Mouse (Mus musculus): Measurements from ENCODE around the gene Dnal4.
A peak's percentile ranks its signal among the peaks of the same experiment; 100 is the strongest.

Dnal4 gene

DNA sequence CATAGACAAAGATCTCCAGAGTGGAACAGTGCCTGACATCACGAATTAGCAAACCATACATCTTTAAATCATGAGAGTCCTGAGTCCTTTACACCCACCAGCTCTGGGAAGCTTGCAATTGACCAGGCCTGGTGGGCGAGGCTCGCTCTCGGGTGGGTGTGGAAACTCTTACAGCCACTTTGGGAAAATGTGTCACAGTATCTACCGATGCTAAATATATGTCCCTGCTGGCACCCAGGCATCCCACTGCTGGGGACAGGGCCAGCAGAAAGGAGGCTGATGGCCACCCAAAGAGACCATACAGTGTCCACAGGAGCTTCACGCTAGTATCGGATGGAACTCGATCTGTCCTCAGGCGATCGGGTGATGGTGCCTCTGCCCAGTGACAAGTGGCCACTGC, 20.9 kb upstream of the Dnal4 start:
- DNase-seq, result peak; percentile 84

GRCm38 (mm10) chr15:79797680-79798079, 20.0 kb upstream of the Dnal4 start:
- DNase-seq, result no peak

DNA sequence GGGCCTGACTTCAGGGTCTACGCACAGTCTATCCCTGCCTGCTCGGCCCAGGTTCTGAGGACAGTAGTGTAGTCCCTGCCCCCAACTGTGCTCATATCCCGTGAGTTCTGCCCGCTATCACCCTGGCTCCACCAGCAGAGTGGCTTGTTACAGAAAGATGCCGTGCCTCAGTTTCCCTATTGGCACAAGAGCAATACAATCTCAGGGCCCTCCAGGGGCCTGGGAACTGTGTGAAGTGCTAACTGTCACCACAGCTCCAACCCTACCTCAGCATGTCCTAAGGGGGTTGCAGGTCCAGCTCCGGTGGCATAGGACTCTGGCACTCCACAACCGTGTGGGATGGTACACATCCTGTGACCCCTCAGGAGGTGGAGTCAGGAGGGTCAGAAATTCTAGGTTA, 19.4 kb upstream of the Dnal4 start:
- DNase-seq, result no peak

GRCm38 (mm10) chr15:79796256-79796655, 18.6 kb upstream of the Dnal4 start:
- DNase-seq, result peak; percentile 77

DNA sequence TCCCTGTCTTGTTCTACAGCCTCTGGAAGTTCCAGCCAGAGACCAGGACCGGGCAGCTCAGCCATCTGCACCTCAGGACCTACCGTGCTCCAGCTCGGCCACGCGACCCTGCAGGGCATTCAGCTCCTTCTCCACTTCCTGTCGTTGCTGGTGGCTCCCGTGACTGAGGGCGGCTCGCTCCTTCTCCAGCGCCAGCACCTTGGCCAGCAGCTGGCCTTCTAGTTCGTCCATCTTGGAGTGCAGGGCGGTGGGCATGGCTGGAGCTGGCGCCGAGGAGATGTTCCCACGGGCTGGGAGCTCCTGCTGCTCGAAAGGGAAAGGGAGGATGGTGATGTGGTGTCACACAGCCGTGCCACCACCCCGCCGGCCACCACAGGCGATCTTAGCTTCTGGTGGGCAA, 16.5 kb upstream of the Dnal4 start:
- no peak for DNase-seq

DNA sequence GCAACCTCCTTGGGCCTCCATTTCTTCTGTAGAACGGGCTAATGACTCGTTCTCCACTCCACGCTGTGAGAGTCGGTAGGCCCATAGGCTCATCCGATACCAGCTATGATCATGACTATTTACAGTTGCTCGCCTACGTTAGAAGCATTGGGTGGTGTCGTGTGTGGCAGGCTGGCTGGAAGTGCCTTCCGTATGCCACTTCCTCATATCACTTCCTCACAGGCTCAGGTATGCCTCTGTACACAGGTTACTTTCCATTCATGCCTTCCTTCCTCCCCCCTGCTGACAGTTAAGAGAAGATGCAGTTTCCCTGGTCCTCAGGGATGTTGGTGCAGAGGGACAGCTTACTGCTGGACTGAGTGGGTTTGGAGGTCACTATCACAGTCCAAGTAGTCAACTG, 15.4 kb upstream of the Dnal4 start:
- DNase-seq, result no peak

DNA sequence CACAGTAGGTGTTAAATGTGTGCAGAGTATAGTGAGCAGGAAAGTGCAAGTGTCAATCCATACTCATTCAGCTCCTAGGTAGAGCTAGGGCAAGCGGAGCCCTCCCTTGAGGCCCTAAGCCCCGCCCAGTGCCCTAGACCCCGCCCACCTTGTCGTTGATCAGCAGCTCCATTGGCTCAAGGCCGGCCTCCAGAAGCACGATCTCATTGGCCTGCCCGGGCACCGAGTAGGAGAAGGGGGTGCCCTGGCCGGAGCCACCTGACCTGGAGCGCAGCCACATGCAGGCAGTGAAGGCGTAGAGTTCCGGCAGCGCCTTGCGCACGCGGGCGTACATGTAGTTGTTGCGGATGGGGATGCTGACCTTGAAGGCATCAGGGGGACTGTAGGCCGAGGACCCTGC, 14.8 kb upstream of the Dnal4 start:
- no peak for DNase-seq

GRCm38 (mm10) chr15:79791502-79791901, 13.9 kb upstream of the Dnal4 start:
- DNase-seq, result no peak

GRCm38 (mm10) chr15:79790905-79791304, 13.3 kb upstream of the Dnal4 start:
- DNase-seq, result no peak

- no peak for DNase-seq
Observed at GRCm38 (mm10) chr15:79790111-79790510, 12.5 kb upstream of the Dnal4 start.

GRCm38 (mm10) chr15:79787815-79788214, 10.2 kb upstream of the Dnal4 start:
- no peak for DNase-seq

- DNase-seq, result no peak
Observed at GRCm38 (mm10) chr15:79785056-79785455, 7.4 kb upstream of the Dnal4 start.

DNA sequence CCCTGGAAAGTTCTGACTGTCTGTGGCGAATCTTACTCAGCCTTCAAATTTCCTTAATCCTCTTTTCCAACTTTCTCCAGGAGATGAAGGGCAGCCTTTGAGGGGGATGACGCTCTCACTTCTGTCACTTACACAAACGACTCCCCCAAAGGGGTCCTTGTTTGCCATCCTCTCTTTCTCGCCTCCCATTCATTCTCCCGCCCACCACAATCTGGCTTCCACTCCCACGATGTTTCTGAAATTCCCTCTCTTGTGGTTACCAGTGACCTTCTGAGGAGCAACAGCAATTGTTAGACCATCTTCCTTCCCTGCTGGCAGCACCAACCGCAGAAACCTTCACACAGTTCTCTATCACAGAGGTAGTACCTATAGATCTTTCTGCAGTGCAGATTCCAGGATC, 2.0 kb downstream of the Dnal4 start:
- DNase-seq, result peak; percentile 64

DNA sequence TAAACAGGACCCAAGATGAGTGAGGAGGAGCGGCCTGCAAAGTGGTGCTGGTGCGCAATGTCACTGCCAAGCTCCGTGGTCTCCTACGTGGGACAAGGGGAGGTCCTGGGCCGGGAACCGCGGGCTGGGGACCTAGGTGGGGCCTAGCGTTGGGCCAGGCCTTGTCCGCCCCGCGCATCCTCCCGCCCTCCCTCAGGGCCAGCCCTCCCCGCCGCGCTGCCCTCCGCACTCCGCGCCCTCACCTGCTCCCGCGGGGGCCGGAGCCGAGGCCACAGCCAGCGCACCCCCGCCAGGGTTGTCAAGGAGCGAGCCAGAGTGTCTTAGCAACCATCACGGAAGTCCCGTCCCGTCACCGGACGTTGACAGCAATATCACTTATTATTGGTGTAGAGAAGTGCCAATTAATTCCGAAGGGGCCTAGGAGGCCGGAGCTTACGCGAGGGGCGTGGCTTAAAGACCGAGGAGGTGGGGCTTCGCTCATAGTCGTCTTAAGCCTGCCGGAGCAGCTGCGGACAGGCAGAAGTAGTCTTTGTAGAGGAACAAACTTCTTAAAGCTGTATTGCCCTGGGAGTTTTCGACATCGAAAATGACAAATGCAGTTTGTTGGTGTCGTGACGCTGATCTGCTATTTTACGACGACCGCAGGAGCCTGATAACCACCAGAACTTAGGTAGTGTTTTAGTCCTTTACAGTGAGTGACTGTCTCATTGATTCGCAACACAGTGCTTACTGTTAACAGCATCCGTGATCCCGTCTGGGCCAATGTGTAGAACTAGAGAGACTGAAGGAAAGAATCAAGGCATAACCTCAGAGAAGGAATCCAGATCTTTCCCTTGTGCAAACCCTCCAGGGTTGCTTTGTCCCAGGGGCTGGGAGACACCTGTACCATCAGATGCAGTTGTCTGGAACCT, 3.3 kb downstream of the Dnal4 start:
- peak; percentile 97 for DNase-seq

GRCm38 (mm10) chr15:79770629-79771240, 6.9 kb downstream of the Dnal4 start:
- peak; percentile 84 for DNase-seq

DNA sequence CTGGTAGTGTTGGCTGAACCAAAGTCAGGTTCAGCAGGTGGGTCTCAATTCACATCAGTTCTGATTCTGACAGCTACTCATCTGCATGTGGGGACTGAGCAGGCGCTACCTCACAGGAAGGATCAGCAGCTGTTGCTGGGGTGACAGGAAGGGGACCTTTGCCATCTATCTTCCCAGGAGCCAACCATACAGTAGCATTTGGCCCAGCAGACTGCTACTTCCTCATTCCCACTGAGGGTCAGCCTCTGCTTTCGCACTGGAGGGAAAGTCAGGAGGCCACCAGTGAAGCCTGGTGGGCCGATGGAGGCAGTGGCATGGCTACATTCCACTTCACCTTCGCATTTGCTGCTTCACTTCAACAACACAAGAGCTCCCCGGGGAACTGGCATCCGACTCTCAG, 9.3 kb downstream of the Dnal4 start:
- no peak for DNase-seq

DNA sequence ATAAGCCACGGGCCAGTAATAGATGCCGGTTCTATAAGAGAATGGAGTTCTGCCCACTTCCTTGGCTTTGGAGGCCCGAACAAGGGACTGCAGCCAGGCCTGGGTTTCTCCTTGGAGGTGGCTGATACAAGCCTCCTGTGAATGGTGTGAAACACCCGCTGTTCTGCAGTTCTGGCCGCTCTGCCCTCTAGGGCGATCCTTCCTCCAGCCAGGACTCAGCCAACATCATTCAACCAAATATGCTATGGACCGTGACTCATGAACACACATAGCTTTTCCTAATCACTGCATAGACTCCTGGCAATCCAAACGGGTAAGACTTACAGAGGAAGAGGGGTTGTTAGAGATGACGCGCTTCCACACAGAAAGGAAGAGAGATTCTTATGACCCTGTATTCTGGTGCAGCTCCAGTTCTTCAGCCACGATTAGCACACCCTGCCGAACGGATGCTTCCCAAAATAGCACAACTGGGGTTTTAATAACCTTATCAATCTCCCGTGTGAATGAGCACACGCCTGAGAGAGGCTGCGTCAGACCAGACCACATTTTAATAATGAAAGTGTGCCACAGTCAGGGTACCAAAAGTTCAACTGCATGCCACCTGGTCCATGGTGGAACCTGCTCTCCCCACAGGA, 10.2 kb downstream of the Dnal4 start:
- no peak for DNase-seq

- DNase-seq, result peak; percentile 73
Observed at GRCm38 (mm10) chr15:79766586-79767071, 11.0 kb downstream of the Dnal4 start.

- no peak for DNase-seq
Observed at GRCm38 (mm10) chr15:79766168-79766567, 11.5 kb downstream of the Dnal4 start.

GRCm38 (mm10) chr15:79765361-79765760, 12.3 kb downstream of the Dnal4 start:
- no peak for DNase-seq

DNA sequence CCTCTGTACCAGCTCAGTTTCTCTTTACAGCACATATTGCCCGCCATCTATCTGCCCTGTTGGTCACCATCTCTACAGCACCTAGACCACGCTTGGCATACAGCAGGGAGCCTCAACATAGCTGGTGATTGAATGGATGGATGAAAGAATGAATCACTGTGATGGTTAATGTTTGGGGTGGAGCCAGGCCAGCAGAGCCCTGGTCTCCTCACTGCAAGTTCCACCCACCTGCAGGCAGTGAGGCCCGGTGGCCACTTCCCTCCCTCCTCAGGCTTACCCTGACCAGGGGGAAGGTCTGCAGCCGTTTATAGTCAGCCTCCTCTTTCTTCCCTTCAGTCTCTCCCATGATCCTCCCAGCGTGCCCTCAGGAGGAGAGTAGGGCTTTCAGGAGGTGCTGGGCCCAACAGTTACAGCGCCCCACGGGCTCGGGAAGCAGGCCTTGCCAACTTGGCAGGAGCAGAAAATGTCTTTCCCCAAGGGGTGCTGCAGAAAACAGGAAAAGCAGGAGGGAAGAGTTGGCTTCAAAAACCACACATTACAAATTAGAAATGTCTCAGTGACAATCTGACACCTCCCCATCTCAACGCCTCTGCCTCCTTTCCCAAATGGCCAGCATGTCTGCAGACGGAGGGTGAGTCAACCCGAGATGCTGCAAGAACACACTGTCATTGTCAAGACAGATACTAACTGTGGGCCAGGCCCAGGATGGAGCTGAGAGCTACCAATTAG, 12.9 kb downstream of the Dnal4 start:
- DNase-seq, result peak; percentile 91

DNA sequence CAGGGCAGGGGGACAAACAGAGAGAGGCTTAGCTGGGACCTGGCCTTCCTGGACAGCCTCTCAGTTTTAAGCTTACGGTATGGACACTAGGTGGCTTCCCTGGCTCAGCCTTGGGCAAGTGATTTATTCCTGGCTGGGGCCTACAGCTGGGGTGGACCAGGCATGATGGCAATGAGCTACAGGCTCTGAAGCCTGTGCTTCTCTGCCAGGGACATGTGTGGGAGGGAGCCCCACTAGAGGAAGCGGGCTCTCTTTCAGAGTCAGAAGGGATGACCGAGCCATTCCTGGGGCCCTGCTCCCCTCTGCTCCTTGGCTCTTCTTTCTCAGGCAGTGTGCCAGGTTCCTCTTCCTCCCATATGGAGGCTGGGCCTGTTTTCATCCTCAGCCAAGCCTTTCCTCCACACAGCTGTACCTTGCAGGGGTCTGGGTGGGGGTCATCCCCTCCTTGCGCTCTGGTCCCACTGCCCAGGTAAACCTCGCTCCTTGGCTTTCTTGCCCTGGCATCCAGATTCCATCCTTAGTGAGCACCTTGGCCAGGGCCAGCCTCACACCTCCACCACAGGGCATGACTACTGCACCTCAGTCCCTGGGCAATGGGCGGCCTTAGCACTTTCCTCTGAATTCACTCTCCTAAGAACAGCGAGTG, 13.9 kb downstream of the Dnal4 start:
- peak; percentile 74 for DNase-seq

DNA sequence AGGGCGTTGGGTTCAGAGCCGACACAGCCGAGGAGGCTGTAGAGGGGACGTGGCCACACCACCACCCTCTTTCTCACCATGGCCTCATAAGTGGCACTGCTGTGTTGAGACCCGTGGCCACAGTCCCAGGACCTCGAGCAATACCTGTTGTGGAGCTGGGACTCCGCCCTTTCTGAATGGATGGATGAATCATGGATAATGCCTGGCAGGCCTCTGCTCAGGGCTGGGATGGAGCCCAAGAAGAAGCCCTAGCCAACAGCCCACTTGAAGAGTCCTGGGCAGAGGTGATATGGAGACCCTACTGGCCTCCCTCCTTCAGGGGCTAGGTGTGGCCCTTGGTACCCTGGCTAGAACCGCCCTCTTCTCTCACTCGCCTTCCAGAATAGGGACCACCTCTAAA, 14.6 kb downstream of the Dnal4 start:
- DNase-seq, result no peak

Measured in right cerebral cortex, adult 18-20 months (tissue).